Mouse (Mus musculus): ENCODE measurements around the gene Rnf216.

The Rnf216 gene

GRCm38 (mm10) chr5:143053132-143053972 is 59.4 kb downstream of the Rnf216 start:
- DNase-seq (ENCODE audit: low read depth, low spot score): no peak

- DNase-seq (ENCODE audit: low read depth, low spot score): no peak
Measured at GRCm38 (mm10) chr5:143052677-143053076, 60.1 kb downstream of the Rnf216 start.

- DNase-seq (ENCODE audit: low read depth, low spot score): no peak
Measured at GRCm38 (mm10) chr5:143051851-143052250, 60.9 kb downstream of the Rnf216 start.

- peak; percentile 50 for DNase-seq (ENCODE audit: low read depth, low spot score)
Measured at GRCm38 (mm10) chr5:143050273-143050672, 62.5 kb downstream of the Rnf216 start.

- no peak for DNase-seq (ENCODE audit: low read depth, low spot score)
Measured at GRCm38 (mm10) chr5:143049746-143050145, 63.0 kb downstream of the Rnf216 start.

GRCm38 (mm10) chr5:143049013-143049385 is 63.8 kb downstream of the Rnf216 start:
- DNase-seq (ENCODE audit: low read depth, low spot score): no peak

- no peak for DNase-seq (ENCODE audit: low read depth, low spot score)
Measured at GRCm38 (mm10) chr5:143048232-143049012, 64.4 kb downstream of the Rnf216 start.

GRCm38 (mm10) chr5:143047586-143047985 is 65.2 kb downstream of the Rnf216 start:
- no peak for DNase-seq (ENCODE audit: low read depth, low spot score)

- DNase-seq (ENCODE audit: low read depth, low spot score): no peak
Measured at GRCm38 (mm10) chr5:143043902-143044301, 68.9 kb downstream of the Rnf216 start.

GRCm38 (mm10) chr5:143043285-143043684 is 69.5 kb downstream of the Rnf216 start:
- no peak for DNase-seq (ENCODE audit: low read depth, low spot score)

GRCm38 (mm10) chr5:143038794-143039193 is 74.0 kb downstream of the Rnf216 start:
- DNase-seq (ENCODE audit: low read depth, low spot score): no peak

GRCm38 (mm10) chr5:143037201-143037600 is 75.6 kb downstream of the Rnf216 start:
- DNase-seq (ENCODE audit: low read depth, low spot score): no peak

GRCm38 (mm10) chr5:143036052-143036451 is 76.7 kb downstream of the Rnf216 start:
- no peak for DNase-seq (ENCODE audit: low read depth, low spot score)

GRCm38 (mm10) chr5:143035271-143035670 is 77.5 kb downstream of the Rnf216 start:
- no peak for DNase-seq (ENCODE audit: low read depth, low spot score)

GRCm38 (mm10) chr5:143034108-143034507 is 78.7 kb downstream of the Rnf216 start:
- no peak for DNase-seq (ENCODE audit: low read depth, low spot score)

- no peak for DNase-seq (ENCODE audit: low read depth, low spot score)
Measured at GRCm38 (mm10) chr5:143033277-143033676, 79.5 kb downstream of the Rnf216 start.

GRCm38 (mm10) chr5:143032639-143033146 is 80.1 kb downstream of the Rnf216 start:
- DNase-seq (ENCODE audit: low read depth, low spot score): no peak

- no peak for DNase-seq (ENCODE audit: low read depth, low spot score)
Measured at GRCm38 (mm10) chr5:143031681-143032080, 81.1 kb downstream of the Rnf216 start.

GRCm38 (mm10) chr5:143031193-143031592 is 81.6 kb downstream of the Rnf216 start:
- DNase-seq (ENCODE audit: low read depth, low spot score): no peak

- no peak for DNase-seq (ENCODE audit: low read depth, low spot score)
Measured at GRCm38 (mm10) chr5:143023887-143024286, 88.9 kb downstream of the Rnf216 start.

- DNase-seq (ENCODE audit: low read depth, low spot score): no peak
Measured at GRCm38 (mm10) chr5:143022956-143023355, 89.8 kb downstream of the Rnf216 start.

GRCm38 (mm10) chr5:143017401-143017800 is 95.4 kb downstream of the Rnf216 start:
- no peak for DNase-seq (ENCODE audit: low read depth, low spot score)

GRCm38 (mm10) chr5:143009383-143009782 is 103.4 kb downstream of the Rnf216 start:
- DNase-seq (ENCODE audit: low read depth, low spot score): no peak
